Mouse (Mus musculus) c-Kit-positive CD71-positive TER-119-positive erythroid progenitor cells, embryonic 14.5 days (primary cell): ENCODE data around the gene Fam187b.

Source experiments
- DNase-seq: peaks from one replicate; pipeline ENCODE4 v3.0.0-alpha.2; 2013; ENCODE audit warnings: low spot score

Gene Fam187b

DNA sequence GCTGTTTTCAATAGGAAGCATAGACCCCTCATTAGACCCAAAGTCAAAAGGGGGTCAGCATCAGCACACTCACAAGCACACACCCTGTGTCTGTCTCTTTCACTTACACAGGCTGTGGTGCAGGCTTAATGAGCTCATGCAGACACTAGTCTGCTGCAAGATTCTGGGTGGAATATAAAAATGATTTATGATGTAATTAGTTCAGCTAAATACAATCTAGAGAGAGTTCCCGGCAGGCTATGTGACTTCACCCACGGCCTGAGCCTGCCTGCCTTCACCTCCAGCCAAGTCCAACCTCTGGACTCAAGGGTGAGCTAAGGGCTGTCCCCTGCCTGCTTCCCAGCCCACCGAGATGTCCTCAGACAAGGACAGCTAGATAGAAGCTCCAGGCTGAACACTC lies 35.3 kb downstream of the Fam187b start:
- no peak for DNase-seq

DNA sequence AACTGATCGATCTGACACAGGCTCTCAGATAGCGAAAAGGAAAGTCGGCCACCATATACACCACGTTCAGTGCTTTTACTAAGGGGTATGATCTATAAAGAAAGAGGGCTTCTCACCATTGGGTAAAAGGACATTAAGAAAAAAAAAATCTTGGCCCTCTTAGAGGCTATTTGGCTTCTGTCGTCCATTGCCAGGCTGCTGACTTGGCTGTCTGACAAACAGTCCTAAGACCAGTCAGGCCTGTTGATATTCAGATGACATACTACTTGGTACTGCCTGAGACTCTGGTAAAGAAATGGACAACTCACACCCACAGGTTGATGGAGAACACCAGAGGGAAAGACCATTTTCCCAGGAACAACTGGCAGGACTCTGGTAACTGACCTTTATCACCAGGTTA lies 39.4 kb downstream of the Fam187b start:
- no peak for DNase-seq

DNA sequence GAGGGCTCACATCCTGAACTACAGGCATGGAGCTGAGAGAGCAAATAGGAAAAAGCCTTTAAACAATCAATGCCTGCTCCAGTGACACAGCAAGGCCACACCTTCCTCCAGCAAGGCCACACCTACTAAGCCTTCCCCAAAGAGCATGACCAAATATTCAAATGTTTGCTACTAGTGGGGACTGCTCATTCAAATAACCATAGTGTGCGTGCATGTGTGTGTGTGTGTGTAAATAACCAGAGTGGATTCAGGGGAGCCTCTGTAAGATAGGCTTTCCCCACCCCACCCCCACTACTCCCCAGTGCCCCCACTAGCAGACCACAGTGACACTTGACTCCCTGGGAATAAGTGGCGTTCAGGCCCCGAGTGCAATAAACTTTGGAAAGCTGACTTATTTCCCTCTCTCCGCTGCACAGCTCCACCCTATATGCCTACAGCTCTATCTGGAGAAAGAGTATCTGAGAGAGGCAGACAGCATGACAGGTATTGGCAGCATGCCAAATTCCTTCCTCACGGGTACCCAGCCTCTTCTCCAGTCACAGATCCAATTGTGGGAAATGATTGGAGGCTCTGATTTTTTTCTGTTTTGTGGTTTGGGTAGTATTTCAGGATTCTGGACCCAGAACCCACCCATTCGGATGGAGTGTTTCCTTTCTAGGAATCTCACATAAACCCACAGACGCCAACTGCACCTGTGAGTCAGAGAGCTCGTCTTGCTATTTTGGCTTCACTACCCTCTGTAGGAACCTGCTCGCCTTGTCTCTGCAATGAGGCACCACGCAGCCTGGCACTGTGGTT lies 43.7 kb downstream of the Fam187b start:
- no peak for DNase-seq

GRCm38 (mm10) chr7:31028609-31029008 lies 55.0 kb downstream of the Fam187b start:
- no peak for DNase-seq

- no peak for DNase-seq
Observed at GRCm38 (mm10) chr7:31030717-31031116, 57.1 kb downstream of the Fam187b start.

- DNase-seq, result no peak
Observed at GRCm38 (mm10) chr7:31031731-31032130, 58.1 kb downstream of the Fam187b start.

DNA sequence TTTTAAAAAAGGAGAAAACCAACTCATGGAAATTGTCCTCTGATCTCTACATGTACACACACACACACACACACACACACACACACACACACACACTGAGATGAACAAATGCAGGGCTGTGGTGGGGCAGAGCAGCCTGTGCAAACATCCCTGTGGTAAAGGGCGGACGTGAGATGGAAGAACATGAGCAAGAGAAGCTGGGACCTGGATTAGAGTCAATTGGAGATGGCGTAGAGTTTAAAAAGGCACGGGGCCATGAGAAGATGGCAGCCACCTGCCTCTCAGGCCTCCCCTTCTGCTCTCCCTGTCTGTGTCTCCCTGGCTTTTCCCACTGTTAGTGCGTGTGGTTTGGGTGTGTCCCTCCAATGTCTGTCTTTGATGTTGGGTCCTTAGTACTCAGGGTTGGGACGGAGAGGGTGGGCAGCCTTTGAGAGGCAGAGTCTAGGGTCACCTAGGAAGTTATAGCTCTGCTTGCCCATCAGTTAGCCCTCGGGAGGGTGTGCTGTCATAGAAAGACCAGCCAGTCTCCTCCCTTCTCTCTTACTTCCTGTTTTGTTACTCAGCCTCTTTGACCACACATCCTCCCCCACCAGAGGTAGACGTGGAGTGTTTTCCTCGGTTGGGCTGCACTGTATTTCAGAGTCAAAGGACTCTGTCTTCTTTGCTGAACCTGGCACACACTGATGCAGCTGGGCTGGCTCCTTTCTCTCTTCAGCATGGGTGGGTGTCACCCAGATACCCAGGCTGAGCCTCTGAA lies 60.0 kb downstream of the Fam187b start:
- no peak for DNase-seq

DNA sequence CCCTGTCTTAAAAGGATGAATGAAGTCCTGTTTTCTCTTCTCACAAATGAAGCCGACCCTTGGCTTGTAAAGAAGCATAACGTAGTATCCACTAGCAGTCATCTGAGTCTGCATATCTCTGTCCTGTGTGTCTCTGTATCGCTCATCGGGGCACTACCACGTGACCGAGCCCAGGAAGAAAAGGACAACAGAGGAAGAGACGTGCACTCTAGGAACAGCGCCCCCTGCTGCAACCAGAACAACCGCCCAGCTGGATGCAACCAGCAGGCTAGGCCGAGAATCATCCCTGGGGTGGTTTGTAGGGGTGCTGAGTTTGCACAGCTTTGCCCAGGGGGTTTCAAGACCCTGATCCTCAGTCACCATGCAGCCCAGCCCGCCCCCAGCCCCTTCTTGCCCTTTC lies 61.2 kb downstream of the Fam187b start:
- DNase-seq, result no peak

- DNase-seq, result no peak
Observed at GRCm38 (mm10) chr7:31035291-31035690, 61.7 kb downstream of the Fam187b start.

DNA sequence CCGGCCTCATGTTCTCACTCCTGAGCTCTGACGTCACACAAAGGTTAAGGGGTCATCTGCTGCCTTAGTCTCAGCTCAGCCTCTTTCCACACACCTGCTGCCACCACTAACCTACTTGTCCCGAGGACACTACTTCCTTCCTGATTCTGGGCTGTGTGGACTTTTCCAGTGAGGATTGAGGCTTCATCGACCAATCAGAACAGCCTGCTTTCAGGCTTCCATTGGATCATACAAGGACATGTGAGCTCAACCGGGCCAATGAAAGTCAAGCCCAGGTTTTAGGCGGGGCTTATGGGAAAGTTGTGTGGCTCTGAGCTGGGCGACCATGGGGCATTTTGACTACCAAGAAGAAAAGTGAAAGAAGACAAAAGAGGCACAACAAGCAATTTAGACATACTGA lies 63.3 kb downstream of the Fam187b start:
- DNase-seq, result no peak

DNA sequence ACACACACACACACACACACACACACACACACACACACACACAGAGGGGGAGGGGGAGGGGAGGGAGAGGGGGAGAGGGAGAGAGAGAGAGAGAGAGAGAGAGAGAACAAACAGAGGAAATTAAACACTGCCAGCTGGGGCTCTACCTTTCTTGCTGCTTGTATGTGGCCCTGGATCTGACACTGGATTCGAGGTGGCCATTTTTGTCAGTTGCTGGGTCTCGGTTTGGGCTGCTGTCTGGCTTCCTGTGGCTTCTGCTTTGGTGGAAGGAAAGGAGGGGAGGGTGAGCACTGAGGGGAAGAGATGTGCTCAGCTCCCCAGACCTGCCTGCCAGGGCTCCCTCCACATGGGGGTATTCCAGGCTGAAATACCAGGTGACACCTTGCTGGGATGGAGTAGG lies 64.1 kb downstream of the Fam187b start:
- DNase-seq, result no peak

GRCm38 (mm10) chr7:31039011-31039410 lies 65.4 kb downstream of the Fam187b start:
- DNase-seq, result no peak
